Mouse (Mus musculus) brain, embryonic 14.5 days (tissue): ENCODE results near the gene Gm4985. TPM values are rescaled to one million over a fixed set of nuclear protein-coding genes. Genes with fewer than 3 reads are reported as not detected.
"Not testable (repeated sequence)": the region's sequence is repeated elsewhere in the genome, so short reads cannot be mapped to it uniquely, and the experiment has no call there.

Experiments used
- DNase-seq: peaks from one replicate; pipeline ENCODE4 v3.0.0-alpha.2; 2011; ENCODE audit warnings: low read depth
- CTCF ChIP-seq: fragments of 200-500 bp; IDR thresholded peaks from 2 replicates; pipeline ENCODE4 v1.5.1; 2012; ENCODE audit warnings: inconsistent platforms, mild to moderate bottlenecking, moderate library complexity, borderline replicate concordance; ENCODE audit not compliant: insufficient read depth, insufficient read length; ENCODE audit errors: extremely low read depth
- POLR2A ChIP-seq: fragments of 200-500 bp; IDR thresholded peaks from 2 replicates; pipeline ENCODE4 v1.6.1; 2012; ENCODE audit warnings: mild to moderate bottlenecking, inconsistent platforms, borderline replicate concordance; ENCODE audit not compliant: poor library complexity, insufficient read depth, insufficient read length, severe bottlenecking; ENCODE audit errors: extremely low read depth
- polyA plus RNA-seq: library from polyadenylated mRNA; depleted of rRNA; stranded (reverse); fragments of >200 nt; gene quantifications from 2 replicates; pipeline ENCODE4 v1.2.3, GENCODE M21; 2012; rRNA removed

Gene Gm4985
- not detected in 2 replicates for polyA plus RNA-seq

- DNase-seq, result not testable (repeated sequence)
Observed at GRCm38 (mm10) chrX:23958834-23959233, at the start of gene Gm4985. TSS of gene Gm4985 (minus strand) at chrX:23958934.

GRCm38 (mm10) chrX:23954161-23954560 lies 4.6 kb downstream of the Gm4985 start:
- DNase-seq, result no peak

More at GRCm38 (mm10) chrX:23954161-23954560, 4.6 kb downstream of the Gm4985 start:
- TF ChIP-seq POLR2A, result no peak
- TF ChIP-seq CTCF, result no peak

Other genes starting within 250 kb of the Gm4985 start
- gene Gm4907, start 76.4 kb downstream of the Gm4985 start, polyA plus RNA-seq, result not detected in 2 replicates